Mouse (Mus musculus) kidney, embryonic 15.5 days (tissue): Measurements from ENCODE around the gene Mmab. TPM values are rescaled to one million over a fixed set of nuclear protein-coding genes. Genes with fewer than 3 reads are reported as not detected.

ENCODE experiments used
- ATAC-seq: fragments of 200-750 bp; cut with Nextera tagmentation; replicated peaks from 2 replicates; pipeline ENCODE4 v1.8.0; 2017; ENCODE audit warnings: moderate TSS enrichment; ENCODE audit not compliant: low FRiP score
- H3K27ac ChIP-seq: fragments of 300-500 bp; sonication (generic); 2 replicates; pipeline ENCODE4 v1.5.1; 2015; ENCODE audit warnings: mild to moderate bottlenecking, inconsistent platforms
- H3K27me3 ChIP-seq: fragments of 300-500 bp; sonication (generic); 2 replicates; pipeline ENCODE4 v1.6.1; 2015; ENCODE audit warnings: inconsistent platforms
- H3K36me3 ChIP-seq: fragments of 300-500 bp; sonication (generic); 2 replicates; pipeline ENCODE4 v1.6.1; 2015; ENCODE audit warnings: inconsistent platforms
- H3K4me1 ChIP-seq: fragments of 300-500 bp; sonication (generic); 2 replicates; pipeline ENCODE4 v1.6.1; 2015; ENCODE audit warnings: inconsistent platforms
- H3K4me2 ChIP-seq: fragments of 300-500 bp; sonication (generic); 2 replicates; pipeline ENCODE4 v1.6.1; 2015; ENCODE audit warnings: moderate library complexity, mild to moderate bottlenecking, inconsistent platforms
- H3K4me3 ChIP-seq: fragments of 300-500 bp; sonication (generic); replicated peaks from 2 replicates; pipeline ENCODE4 v1.5.1; 2015; ENCODE audit warnings: mild to moderate bottlenecking, inconsistent platforms
- H3K9ac ChIP-seq: fragments of 300-500 bp; sonication (generic); 2 replicates; pipeline ENCODE4 v1.6.1; 2015; ENCODE audit warnings: mild to moderate bottlenecking, inconsistent platforms
- H3K9me3 ChIP-seq: fragments of 300-500 bp; sonication (generic); replicated peaks from 2 replicates; pipeline ENCODE4 v1.6.1; 2016; ENCODE audit warnings: inconsistent platforms
- WGBS: fragments of 180-500 bp; shearing (Covaris S2); methylation state at CpG from one replicate; pipeline ENCODE4 v1.1.7; 2015; ENCODE audit warnings: mixed read lengths; 5-methylcytosine and 5-hydroxymethylcytosine counted together
- microRNA-seq: library from miRNA; unstranded; fragments of <30 nt; microRNA quantifications from one replicate; pipeline ENCODE4, GENCODE M21; 2016
- polyA plus RNA-seq: library from polyadenylated mRNA; unstranded; fragments of >200 nt; fragmentation: Nextera tagmentation; extraction: Ambion mirVana; gene quantifications from 2 replicates; pipeline ENCODE4 v1.2.1, GENCODE M21; 2015

Mmab gene
- polyA plus RNA-seq, 1 experiment from 2014 or later = 33.4 TPM

- WGBS = 84% methylated on average over 10 of the region's 10 CpGs
- Histone ChIP-seq H3K27ac (no peak overlapping the region), H3K4me2 (no peak overlapping the region), H3K9me3 (no peaks in the 10 kb centered on the region), H3K36me3 (peaks cover 100% of the 10 kb centered on the region), H3K4me1 (peaks cover under 1% of the 10 kb centered on the region; the same call in 1 of the 2 replicates), H3K27me3 (no peaks in the 10 kb centered on the region), H3K4me3 (no peak overlapping the region), H3K9ac (no peak overlapping the region)
- no peak for ATAC-seq
Observed at GRCm38 (mm10) chr5:114407269-114407668, 36.6 kb downstream of the Mmab start.

DNA sequence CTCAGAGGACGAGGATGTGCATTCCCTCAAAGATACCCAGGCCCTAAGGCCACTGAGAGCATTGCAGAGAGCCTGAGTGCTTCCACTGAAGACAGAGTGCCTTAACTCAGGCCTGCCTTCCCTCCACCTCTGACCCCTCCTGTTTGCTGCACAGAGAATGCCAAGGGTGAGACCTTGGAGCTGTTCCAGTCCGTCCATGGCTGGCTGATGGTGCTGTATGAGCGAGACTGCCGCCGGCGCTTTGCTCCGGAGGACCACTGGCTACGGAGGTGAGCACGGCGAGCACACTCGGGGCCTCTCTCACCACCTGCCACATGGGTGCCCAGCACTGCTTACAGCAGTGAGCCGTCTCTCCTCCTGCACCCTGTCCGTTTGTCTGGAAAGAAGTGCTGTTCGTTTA, 37.3 kb downstream of the Mmab start:
- Histone ChIP-seq H3K36me3 (peaks cover 100% of the 10 kb centered on the region), H3K4me2 (no peak overlapping the region), H3K4me3 (no peak overlapping the region), H3K27me3 (no peaks in the 10 kb centered on the region), H3K9ac (no peak overlapping the region), H3K4me1 (no peaks in the 10 kb centered on the region), H3K9me3 (no peaks in the 10 kb centered on the region), H3K27ac (no peak overlapping the region)
- 92% methylated on average over 14 of the region's 14 CpGs for WGBS
- ATAC-seq = no peak

- no peak for ATAC-seq
- 77% methylated on average over 9 of the region's 9 CpGs for WGBS
- H3K4me3 ChIP-seq = no peak overlapping the region
- H3K4me2 ChIP-seq = no peak overlapping the region
- H3K27ac ChIP-seq = no peak overlapping the region
- H3K36me3 ChIP-seq = peaks cover 99% of the 10 kb centered on the region
- no peak overlapping the region for H3K9ac ChIP-seq
- no peaks in the 10 kb centered on the region for H3K4me1 ChIP-seq
- H3K27me3 ChIP-seq = no peaks in the 10 kb centered on the region
- no peaks in the 10 kb centered on the region for H3K9me3 ChIP-seq
Observed at GRCm38 (mm10) chr5:114393169-114393568, 50.7 kb downstream of the Mmab start.

DNA sequence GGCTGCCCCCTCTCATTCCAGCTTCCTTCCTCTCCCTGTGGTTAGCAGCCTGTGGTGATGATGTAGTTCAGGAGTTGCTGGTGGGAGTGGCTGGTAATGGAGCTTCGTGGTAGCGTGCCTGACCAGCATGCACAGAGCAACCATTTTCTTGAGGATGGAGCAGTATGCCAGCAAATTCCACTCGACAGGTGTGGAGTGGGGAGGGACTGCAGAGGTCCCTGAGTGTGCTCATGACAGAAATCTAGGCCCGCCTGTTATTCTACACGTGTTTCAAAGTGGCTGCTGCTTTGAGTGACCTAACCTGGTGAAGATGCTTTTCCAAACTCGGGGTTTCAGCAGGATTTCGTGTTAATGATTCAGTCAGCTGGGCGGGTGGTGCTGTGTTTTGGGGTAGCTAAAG, 59.4 kb downstream of the Mmab start:
- no peak for ATAC-seq
- 94% methylated on average over 8 of the region's 8 CpGs for WGBS
- Histone ChIP-seq H3K9ac (no peak overlapping the region), H3K27ac (no peak overlapping the region), H3K4me1 (peaks cover 19% of the 10 kb centered on the region), H3K4me3 (no peak overlapping the region), H3K9me3 (no peaks in the 10 kb centered on the region), H3K27me3 (no peaks in the 10 kb centered on the region), H3K4me2 (no peak overlapping the region), H3K36me3 (peaks cover 64% of the 10 kb centered on the region)

DNA sequence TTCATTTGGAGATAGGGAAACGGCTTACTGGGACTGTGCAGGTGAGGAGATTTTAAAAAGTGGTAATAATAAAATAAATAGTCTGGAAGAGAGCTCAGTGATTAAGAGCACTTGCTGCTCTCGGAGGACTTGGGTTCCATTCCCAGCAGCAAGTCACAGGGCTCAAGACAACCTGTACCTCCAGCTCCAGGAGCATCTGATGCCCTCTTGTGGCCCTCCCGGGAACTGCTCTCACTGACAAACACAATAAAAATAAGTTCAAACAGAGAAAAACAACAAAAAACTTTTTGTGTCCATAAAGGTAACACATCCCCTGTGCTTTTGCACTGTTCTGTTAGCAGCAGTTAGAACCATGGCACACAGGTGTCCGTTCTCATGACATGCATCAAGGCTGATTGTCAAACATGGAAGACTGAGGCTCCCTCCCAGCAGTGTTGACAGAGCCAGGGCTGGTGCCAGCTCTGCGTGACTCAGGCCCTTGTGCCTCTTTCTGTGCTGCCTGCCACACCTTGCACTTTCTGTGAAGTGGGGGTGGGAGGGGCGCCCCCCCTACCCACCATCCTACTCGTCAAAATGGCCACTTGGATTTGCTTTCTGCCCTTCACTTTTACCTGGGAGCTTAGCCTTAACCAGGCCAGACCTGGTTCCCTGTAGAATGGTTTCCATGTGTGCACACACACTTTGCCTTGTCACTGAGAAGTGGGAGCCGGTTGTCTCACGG, 60.5 kb downstream of the Mmab start:
- Histone ChIP-seq H3K27me3 (no peaks in the 10 kb centered on the region), H3K9me3 (no peaks in the 10 kb centered on the region), H3K4me1 (peaks cover 30% of the 10 kb centered on the region), H3K4me3 (no peak overlapping the region), H3K36me3 (peaks cover 53% of the 10 kb centered on the region), H3K4me2 (no peak overlapping the region), H3K9ac (no peak overlapping the region), H3K27ac (no peak overlapping the region)
- 83% methylated on average over 9 of the region's 9 CpGs for WGBS
- ATAC-seq = no peak

Small RNAs within 50 kb of the gene (microRNA-seq; reads per million reads assigned to microRNA genes)
- not detected for gene Mir7027

Other genes starting within 250 kb of the Mmab start
- gene Foxn4, start 170.3 kb downstream of the Mmab start, polyA plus RNA-seq = not detected in 2 replicates
- gene Myo1h, start 154.9 kb downstream of the Mmab start, polyA plus RNA-seq = 1.5 and 2.2 TPM in 2 replicates
- gene Kctd10, start 63.6 kb downstream of the Mmab start, polyA plus RNA-seq = 93.4 and 101 TPM in 2 replicates
- gene Ube3b, start 63.5 kb downstream of the Mmab start, polyA plus RNA-seq = 40.6 and 43.8 TPM in 2 replicates
- gene Mvk, start 209 bp upstream of the Mmab start, polyA plus RNA-seq = 40.2 and 42.8 TPM in 2 replicates
- 4.4 and 4.7 TPM in 2 replicates for gene Fam222a, start 124.0 kb upstream of the Mmab start, polyA plus RNA-seq
- gene Trpv4, start 214.4 kb upstream of the Mmab start, polyA plus RNA-seq = 21.8 and 23.4 TPM in 2 replicates
- 78.5 and 79.2 TPM in 2 replicates for gene Gltp, start 246.9 kb upstream of the Mmab start, polyA plus RNA-seq